12 mouse cellular contexts compared by ENCODE assay signal in the genomic region with DNA sequence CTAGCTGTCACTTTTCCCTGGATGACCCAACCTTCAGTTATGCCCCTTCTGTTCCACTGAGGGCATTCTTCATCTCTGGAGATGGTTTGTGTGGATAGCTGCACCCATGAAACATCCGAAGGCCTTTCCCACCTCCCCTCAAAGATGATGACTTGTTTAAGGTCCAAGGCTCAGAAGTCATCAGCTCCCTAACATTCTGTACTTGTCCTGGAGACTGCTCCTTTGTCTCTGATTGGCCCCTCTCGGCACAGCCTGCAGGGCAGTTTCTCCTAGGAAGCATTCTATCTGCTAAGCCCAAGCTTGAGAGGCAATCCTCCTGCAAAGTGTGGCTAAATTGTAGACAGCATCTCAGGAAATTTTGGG.
DNase-seq lines count a peak whose midpoint lies in the region; ATAC-seq lines count a peak whose summit lies in the region.
"Had no signal": no experiment of that assay in that cellular context is flagged by ENCODE, and none has a peak within 500 bp of the region (broad histone marks: within the 10 kb centered on the region; RNA-seq: fewer than 3 reads in every experiment).

No protein-coding gene starts in this region.

- H3K4me3 ChIP-seq in hindbrain, embryonic 15.5 days = no peak overlapping the region; the same call in 1 of the 2 replicates
- no peak overlapping the region for H3K4me3 ChIP-seq in hindbrain, embryonic 10.5 days
- H3K4me3 ChIP-seq: heart, embryonic 15.5 days; liver, embryonic 15.5 days; stomach, embryonic 15.5 days had no signal

- no peak for ATAC-seq in hindbrain, embryonic 15.5 days (ENCODE audit: low FRiP score, low read depth)

- H3K27ac ChIP-seq in hindbrain, embryonic 15.5 days (replicated peaks) = peak overlapping the region; percentile 69
- no peak overlapping the region for H3K27ac ChIP-seq in hindbrain, embryonic 10.5 days
- H3K27ac ChIP-seq: heart, embryonic 15.5 days; liver, embryonic 15.5 days; stomach, embryonic 15.5 days had no signal

- peaks cover 42% of the 10 kb centered on the region for H3K4me1 ChIP-seq in hindbrain, embryonic 15.5 days (replicated peaks)
- H3K4me1 ChIP-seq in hindbrain, embryonic 10.5 days (replicated peaks) = peaks cover 32% of the 10 kb centered on the region
- H3K4me1 ChIP-seq: liver, embryonic 15.5 days had no signal

- H3K4me2 ChIP-seq in hindbrain, embryonic 15.5 days = peak overlapping the region; percentile 60
- H3K4me2 ChIP-seq: liver, embryonic 15.5 days; stomach, embryonic 15.5 days had no signal

- no peaks in the 10 kb centered on the region for H3K36me3 ChIP-seq in hindbrain, embryonic 15.5 days
- H3K36me3 ChIP-seq in hindbrain, embryonic 10.5 days = no peaks in the 10 kb centered on the region
- H3K36me3 ChIP-seq: heart, embryonic 15.5 days; liver, embryonic 15.5 days; stomach, embryonic 15.5 days had no signal

- peak; percentile 47 for DNase-seq in cerebellum, adult 11 months
- DNase-seq in cerebellum, postnatal 4 days (ENCODE audit: low spot score in 2 of 2) = no peak
- no peak for DNase-seq in hindbrain, embryonic 10.5 days (ENCODE audit: low spot score)
- DNase-seq in cerebellum, adult 9-11 months = peak; percentile 65
- peak; percentile 17 for DNase-seq in heart, postnatal 4 days
- no peak for DNase-seq in kidney, adult 8-10 months
- no peak for DNase-seq in adrenal gland, adult 18-20 months (ENCODE audit: low spot score in 2 of 2)
- DNase-seq: kidney, postnatal 10 days had no signal

- H3K9me3 ChIP-seq in hindbrain, embryonic 15.5 days = no peaks in the 10 kb centered on the region
- no peaks in the 10 kb centered on the region for H3K9me3 ChIP-seq in hindbrain, embryonic 10.5 days
- H3K9me3 ChIP-seq: heart, embryonic 15.5 days; liver, embryonic 15.5 days; stomach, embryonic 15.5 days had no signal

- no peak overlapping the region for H3K9ac ChIP-seq in hindbrain, embryonic 15.5 days
- H3K9ac ChIP-seq: liver, embryonic 15.5 days; stomach, embryonic 15.5 days had no signal

- 17% methylated on average over 2 of the region's 2 CpGs for WGBS in hindbrain, embryonic 15.5 days
- 23% methylated on average over 2 of the region's 2 CpGs for WGBS in hindbrain, embryonic 10.5 days

- peaks cover 15% of the 10 kb centered on the region; the same call in 1 of the 2 replicates for H3K27me3 ChIP-seq in hindbrain, embryonic 15.5 days
- peaks cover 88% of the 10 kb centered on the region for H3K27me3 ChIP-seq in hindbrain, embryonic 10.5 days (ENCODE audit: insufficient read depth, poor library complexity, severe bottlenecking)
- H3K27me3 ChIP-seq: heart, embryonic 15.5 days had no signal

Comparison
In these comparisons a context has a peak if more than half of its experiments do, and no peak if none do; other contexts are left out.
1. DNase-seq: peak in cerebellum, adult 11 months (single experiment), cerebellum, adult 9-11 months (single experiment) and heart, postnatal 4 days (single experiment); none in cerebellum, postnatal 4 days (0 of 2), hindbrain, embryonic 10.5 days (single experiment), kidney, adult 8-10 months (0 of 2) and adrenal gland, adult 18-20 months (0 of 2).